Mouse (Mus musculus): ENCODE measurements around the gene Dock10.
"Not testable (repeated sequence)": the region's sequence is repeated elsewhere in the genome, so short reads cannot be mapped to it uniquely, and the experiment has no call there.

The Dock10 gene

GRCm38 (mm10) chr1:80757977-80758797, at the start of gene Dock10:
Dock10 (minus strand) TSS chr1:80758527.
- peak; percentile 31 to 59 for DNase-seq (ENCODE audit: low spot score in 2 of 2)

GRCm38 (mm10) chr1:80806835-80807398, 48.6 kb upstream of the Dock10 start:
- no peak for DNase-seq (ENCODE audit: low spot score in 2 of 2)

- DNase-seq (ENCODE audit: low spot score in 2 of 2) = no peak
These were observed 43.7 kb upstream of the Dock10 start for GRCm38 (mm10) chr1:80802023-80802422.

DNA sequence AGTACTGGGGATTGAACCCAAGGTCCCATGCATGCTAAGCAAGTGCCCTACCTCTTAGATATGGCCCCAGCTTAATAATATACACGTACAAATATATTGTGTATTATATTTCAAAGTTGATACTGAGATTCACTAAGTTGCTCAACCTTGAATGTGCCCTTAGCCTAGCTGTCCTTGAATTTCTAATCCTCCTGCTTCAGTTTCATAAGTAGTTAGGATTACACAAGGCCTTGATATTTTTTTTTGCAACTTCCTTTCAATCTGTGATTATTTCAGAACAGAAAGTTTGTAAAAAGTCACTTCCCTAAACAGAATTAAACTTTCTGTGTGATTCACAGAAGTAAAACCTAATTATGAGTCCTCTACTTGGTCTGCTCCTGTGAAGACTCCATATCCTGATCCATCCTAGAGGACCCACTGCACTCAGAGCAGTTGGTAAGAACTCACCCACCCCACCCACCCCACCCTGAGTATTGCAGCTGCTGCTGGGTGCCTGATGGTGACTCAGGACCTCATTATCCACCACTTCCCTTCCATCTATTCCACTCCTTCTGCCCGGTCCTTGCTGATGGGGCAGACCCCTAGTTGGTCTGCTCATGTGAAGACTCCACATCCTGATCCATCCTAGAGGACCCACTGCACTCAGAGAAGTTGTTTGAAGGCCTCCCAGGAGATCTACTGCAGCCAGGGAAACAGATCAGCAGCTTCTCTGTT, 26.9 kb upstream of the Dock10 start:
- no peak for DNase-seq (ENCODE audit: low spot score in 2 of 2)

DNA sequence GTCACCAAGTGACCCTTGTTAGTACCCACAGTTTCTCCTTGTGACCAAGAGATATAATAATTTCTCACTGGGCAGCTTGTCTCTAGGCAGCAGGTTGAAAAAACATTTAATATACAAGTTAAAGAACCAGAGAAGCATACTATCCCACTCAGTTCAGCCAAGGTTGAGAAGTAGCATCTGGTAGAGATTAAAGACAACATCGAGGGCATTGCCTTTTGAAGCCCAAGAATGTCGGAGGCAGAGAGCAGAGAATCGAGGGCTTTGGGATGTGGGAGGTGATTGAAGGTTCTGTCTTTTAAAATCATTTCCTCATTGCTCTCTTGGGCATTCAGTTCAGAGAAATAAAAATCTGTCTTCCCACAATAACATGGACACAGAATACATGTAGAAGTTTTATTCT, 25.8 kb upstream of the Dock10 start:
- DNase-seq (ENCODE audit: low spot score in 2 of 2) = no peak

DNA sequence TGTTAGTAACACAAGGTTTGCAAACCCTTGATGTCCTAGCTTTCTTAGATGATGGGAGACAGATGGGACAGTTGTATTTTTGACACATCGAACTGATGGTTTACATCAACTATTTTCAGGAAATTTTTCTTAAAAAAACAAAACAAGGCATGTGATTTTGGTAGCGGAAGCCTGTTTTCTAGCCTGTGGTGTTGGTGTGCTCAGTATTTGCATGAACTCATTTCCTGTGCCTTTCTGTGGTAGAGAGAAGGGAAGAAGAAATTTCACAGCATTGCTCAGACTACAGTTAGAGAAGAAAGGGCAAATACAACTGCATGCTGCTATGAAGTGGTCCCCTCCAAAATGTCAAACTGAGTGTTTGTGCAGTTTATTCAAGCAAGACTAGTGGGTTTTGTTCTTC, 7.2 kb upstream of the Dock10 start:
- no peak for DNase-seq (ENCODE audit: low spot score in 2 of 2)

GRCm38 (mm10) chr1:80763042-80763950, 5.0 kb upstream of the Dock10 start:
- DNase-seq (ENCODE audit: low spot score in 2 of 2) = no peak

DNA sequence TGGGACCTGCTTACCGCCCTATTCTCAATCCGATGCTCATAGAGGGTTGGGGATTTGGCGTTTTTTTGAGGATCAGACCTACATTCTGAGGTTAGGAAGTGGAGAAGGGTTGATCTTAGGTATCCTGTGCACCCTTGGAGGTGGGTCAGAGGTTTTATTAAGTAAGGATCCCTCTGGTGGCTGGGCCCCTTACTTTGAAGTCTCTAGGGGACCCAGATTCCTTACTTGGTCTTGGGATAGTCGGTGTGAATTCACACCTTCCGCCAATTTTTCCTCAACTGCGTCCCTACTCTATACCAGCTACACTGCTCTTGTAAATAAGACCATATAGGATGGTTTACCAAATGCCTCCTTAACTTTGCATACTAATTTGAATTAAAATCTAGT, 464 bp upstream of the Dock10 start:
- DNase-seq (ENCODE audit: low spot score in 2 of 2) = no peak

DNA sequence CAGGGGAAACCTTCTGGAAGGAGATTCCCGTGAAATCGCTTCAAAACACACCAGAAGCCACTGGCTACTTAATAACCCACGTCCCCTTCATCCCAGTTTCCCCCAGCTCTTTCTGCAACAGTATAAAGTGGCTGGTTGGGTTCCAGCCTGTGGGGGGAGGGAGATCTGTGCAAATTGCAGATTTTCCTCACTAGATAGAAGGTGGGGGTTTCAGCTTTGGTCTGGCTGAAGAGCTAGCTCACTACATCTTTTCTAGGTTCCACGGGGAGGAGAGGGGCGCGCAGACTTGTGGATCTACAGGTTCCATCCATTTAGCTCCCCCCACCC, 714 bp downstream of the Dock10 start:
- peak in 1 of 2 experiments; percentile 6 for DNase-seq (ENCODE audit: low spot score in 2 of 2)

DNA sequence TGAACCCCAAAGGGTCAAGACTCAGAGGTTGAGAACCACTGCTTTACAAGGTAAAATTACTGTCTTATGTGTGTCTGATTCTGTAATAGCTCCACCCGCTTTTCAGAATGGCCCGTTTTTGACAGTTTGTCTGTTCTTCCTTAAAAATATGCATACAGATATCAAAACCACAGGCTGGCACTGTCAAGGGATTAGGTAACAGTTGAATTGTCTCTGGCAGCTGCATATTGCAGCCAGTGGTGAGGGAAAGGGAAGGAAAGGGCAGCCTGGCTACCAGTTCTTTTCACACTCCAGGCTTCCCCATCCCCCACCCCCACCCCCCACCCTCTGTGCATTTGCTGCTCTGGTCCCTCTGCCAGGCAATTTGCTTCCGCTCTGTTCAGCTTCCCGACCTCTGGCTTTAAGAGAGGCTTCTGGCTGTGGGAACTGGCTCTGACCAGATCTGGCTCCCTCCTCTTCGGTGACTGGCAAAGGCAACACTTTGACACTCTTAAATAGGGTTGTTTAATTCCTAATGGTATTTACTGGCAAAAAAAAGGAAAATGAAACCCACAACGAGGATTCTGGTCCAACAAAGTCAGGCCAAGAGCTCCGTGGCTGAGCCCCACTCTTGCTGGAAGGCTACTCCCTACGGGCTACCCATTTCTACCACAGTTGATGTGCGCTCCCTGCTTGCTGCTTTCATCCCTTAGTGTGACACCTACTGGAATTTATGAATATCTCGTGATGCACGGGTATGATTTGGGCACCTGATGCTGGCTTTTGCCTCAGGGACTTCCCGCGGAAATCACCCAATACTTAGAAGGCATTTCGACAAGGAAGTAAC, 1.3 kb downstream of the Dock10 start:
- DNase-seq (ENCODE audit: low spot score in 2 of 2) = peak in 1 of 2 experiments; percentile 30

DNA sequence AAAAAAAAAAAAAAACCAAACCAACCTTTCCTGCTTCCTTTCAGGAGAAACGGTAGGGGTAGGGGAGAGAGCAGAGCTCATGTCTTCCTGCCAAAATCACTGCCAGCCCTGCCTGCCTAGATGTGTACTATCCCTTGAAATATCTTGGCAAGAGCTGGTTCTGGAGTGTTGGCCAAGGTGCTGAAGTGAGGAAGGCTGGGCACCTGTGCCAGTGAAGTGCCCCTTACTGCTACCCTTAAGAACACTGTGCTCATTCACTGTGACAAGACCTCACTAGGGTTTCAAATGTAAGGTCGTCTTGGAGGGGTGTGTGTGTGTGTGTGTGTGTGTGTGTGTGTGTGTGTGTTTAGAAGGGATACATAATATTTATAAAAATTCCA, 2.3 kb downstream of the Dock10 start:
- peak in 1 of 2 experiments; percentile 4 for DNase-seq (ENCODE audit: low spot score in 2 of 2)

- DNase-seq (ENCODE audit: low spot score in 2 of 2) = no peak
These were observed 2.8 kb downstream of the Dock10 start for GRCm38 (mm10) chr1:80755296-80756059.

DNA sequence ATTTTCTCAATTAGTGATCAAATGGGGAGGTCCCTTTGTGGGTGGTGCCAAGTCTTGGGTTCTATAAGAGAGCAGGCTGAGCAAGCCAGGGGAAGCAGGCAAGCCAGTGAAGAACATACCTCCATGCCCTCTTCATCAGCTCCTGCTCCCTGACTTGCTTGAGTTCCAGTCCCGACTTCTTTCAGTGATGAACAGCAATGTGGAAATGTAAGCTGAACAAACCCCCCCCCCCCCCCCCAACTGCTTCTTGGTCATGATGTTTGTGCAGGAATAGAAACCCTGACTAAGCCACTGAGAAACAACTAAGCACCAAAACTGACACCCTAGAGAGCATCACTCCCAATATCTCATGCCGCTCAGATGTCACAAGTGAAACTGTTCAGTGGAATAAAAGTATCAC, 9.2 kb downstream of the Dock10 start:
- DNase-seq (ENCODE audit: low spot score in 2 of 2) = not testable (repeated sequence)

- DNase-seq (ENCODE audit: low spot score in 2 of 2) = no peak
These were observed 11.4 kb downstream of the Dock10 start for GRCm38 (mm10) chr1:80746691-80747463.

DNA sequence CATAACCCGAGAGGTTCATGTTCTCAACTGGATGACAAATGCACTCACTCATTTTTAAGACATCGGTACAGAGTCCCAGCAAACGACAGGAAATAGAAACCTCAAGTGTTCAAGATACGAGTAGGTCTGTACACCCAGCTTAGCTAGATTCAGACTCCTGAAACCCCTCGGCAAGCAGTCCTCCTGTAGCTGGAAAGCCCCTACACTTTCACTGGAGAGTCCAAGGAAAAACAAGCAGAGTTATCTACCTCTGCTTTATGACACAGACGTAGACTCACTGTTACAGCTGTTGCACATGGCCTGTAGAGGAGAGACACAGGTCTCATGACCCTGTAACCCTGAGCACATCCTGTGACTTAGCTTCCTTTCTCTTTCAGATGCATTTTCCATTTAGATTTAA, 12.1 kb downstream of the Dock10 start:
- no peak for DNase-seq (ENCODE audit: low spot score in 2 of 2)

GRCm38 (mm10) chr1:80739472-80739871, 18.9 kb downstream of the Dock10 start:
- DNase-seq (ENCODE audit: low spot score in 2 of 2) = no peak

DNA sequence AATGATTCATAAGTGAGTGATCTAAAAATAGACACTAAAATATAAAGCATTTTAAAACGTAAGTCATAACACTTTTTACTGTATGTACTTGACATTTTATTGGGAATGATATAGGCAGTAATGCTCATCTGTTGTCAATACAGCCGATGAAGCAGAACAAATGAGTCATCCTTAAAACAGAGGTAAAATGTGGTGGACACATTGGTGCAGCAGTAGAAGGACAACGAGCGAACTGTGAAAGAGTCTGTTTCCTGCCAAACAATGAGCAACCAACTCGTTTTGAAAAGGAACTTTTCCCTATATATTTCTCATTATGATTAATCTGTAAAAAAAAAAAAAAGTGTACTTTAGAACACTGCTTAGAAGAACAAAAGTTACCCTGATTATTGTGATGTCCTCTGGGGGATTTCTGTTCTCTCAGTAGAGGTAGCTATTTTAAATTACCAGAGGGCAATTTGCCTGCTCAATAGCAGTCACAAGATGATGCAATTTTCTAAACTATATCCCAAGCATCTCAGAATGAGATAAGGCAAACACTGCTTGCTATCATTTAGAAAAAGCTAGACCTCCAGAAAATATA, 20.4 kb downstream of the Dock10 start:
- DNase-seq (ENCODE audit: low spot score in 2 of 2) = no peak

GRCm38 (mm10) chr1:80730582-80730981, 27.7 kb downstream of the Dock10 start:
- DNase-seq (ENCODE audit: low spot score in 2 of 2) = no peak

DNA sequence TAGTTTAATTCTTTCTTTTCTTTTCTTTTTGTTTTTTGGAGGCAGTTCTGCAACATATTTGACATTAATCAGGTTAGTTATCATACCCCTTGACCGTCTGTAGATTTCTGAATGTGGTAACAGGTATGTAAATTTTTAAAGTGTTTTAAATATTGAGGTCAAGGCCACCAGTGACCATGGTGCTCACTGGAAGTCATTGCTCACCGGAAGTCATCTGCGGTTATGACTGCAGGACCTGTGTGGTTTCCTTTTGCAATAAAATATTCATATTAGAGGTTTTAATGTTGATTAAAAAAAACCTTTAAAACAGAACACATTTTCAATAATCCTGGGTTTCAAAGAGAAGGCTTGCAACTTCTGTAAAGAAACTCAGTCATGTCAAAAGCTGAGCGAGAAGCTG, 28.2 kb downstream of the Dock10 start:
- DNase-seq (ENCODE audit: low spot score in 2 of 2) = no peak
